Mouse (Mus musculus) c-Kit-positive CD71-negative TER-119-negative erythroid progenitor cells, embryonic 14.5 days (primary cell): Measurements from ENCODE around the gene Rsph10b.

Source experiments
- DNase-seq: peaks from one replicate; pipeline ENCODE4 v3.0.0-alpha.2; 2013; ENCODE audit warnings: low read depth

Rsph10b gene

GRCm38 (mm10) chr5:143932831-143933230 lies at the start of gene Rsph10b:
Rsph10b (plus strand) TSS chr5:143933035.
- DNase-seq, result no peak

- DNase-seq, result no peak
Observed at GRCm38 (mm10) chr5:143885274-143885673, 47.6 kb upstream of the Rsph10b start.

- no peak for DNase-seq
Observed at GRCm38 (mm10) chr5:143890741-143891140, 42.1 kb upstream of the Rsph10b start.

- no peak for DNase-seq
Observed at GRCm38 (mm10) chr5:143892255-143892886, 40.5 kb upstream of the Rsph10b start.

- peak; percentile 42 for DNase-seq
Observed at GRCm38 (mm10) chr5:143893396-143893795, 39.4 kb upstream of the Rsph10b start.

- no peak for DNase-seq
Observed at GRCm38 (mm10) chr5:143897635-143898330, 35.1 kb upstream of the Rsph10b start, which contains the start of gene Ankrd61. Ankrd61 (minus strand) TSS chr5:143897685.

- no peak for DNase-seq
Observed at GRCm38 (mm10) chr5:143902111-143902510, 30.7 kb upstream of the Rsph10b start.

- no peak for DNase-seq
Observed at GRCm38 (mm10) chr5:143903813-143904212, 29.0 kb upstream of the Rsph10b start.

- no peak for DNase-seq
Observed at GRCm38 (mm10) chr5:143906429-143906828, 26.4 kb upstream of the Rsph10b start.

GRCm38 (mm10) chr5:143908926-143909325 lies 23.9 kb upstream of the Rsph10b start:
- DNase-seq, result no peak

- DNase-seq, result peak; percentile 99
Observed at GRCm38 (mm10) chr5:143909417-143910400, 23.1 kb upstream of the Rsph10b start, which contains the start of the genes Aimp2 and Pms2. Aimp2 (minus strand) TSS chr5:143909847. Pms2 (plus strand) TSS chr5:143909964.

GRCm38 (mm10) chr5:143916221-143916620 lies 16.6 kb upstream of the Rsph10b start:
- no peak for DNase-seq

GRCm38 (mm10) chr5:143917418-143917817 lies 15.4 kb upstream of the Rsph10b start:
- DNase-seq, result peak; percentile 50

- DNase-seq, result no peak
Observed at GRCm38 (mm10) chr5:143918120-143918519, 14.7 kb upstream of the Rsph10b start.

- no peak for DNase-seq
Observed at GRCm38 (mm10) chr5:143924781-143925452, 7.9 kb upstream of the Rsph10b start.

- no peak for DNase-seq
Observed at GRCm38 (mm10) chr5:143927875-143928274, 5.0 kb upstream of the Rsph10b start, which contains the start of gene Gm42421. Gm42421 (plus strand) TSS chr5:143928175.

GRCm38 (mm10) chr5:143929291-143929690 lies 3.5 kb upstream of the Rsph10b start:
- DNase-seq, result no peak

GRCm38 (mm10) chr5:143930656-143931055 lies 2.2 kb upstream of the Rsph10b start:
- no peak for DNase-seq

- DNase-seq, result no peak
Observed at GRCm38 (mm10) chr5:143931863-143932580, 813 bp upstream of the Rsph10b start.

- no peak for DNase-seq
Observed at GRCm38 (mm10) chr5:143933414-143933813, 579 bp downstream of the Rsph10b start.

- DNase-seq, result no peak
Observed at GRCm38 (mm10) chr5:143933875-143934274, 1.0 kb downstream of the Rsph10b start.
